Mouse (Mus musculus) common myeloid progenitor, adult 5-6 weeks (primary cell): ENCODE data around the gene Olfr1043. TPM values are rescaled to one million over a fixed set of nuclear protein-coding genes. Genes with fewer than 3 reads are reported as not detected.
A peak's percentile ranks its signal among the peaks of the same experiment; 100 is the strongest.

Experiments
- ATAC-seq: replicated peaks from 2 replicates; pipeline ENCODE4 v1.8.0; 2016; ENCODE audit warnings: low read depth, mild to moderate bottlenecking, moderate TSS enrichment, inconsistent platforms; ENCODE audit not compliant: poor library complexity, severe bottlenecking
- total RNA-seq: library from RNA; stranded (forward); fragments of 200-1000, 187-1606 nt; gene quantifications from 2 replicates; pipeline ENCODE4 v1.2.3, GENCODE M21; 2017

Gene Olfr1043
- total RNA-seq: not detected in 2 replicates

DNA sequence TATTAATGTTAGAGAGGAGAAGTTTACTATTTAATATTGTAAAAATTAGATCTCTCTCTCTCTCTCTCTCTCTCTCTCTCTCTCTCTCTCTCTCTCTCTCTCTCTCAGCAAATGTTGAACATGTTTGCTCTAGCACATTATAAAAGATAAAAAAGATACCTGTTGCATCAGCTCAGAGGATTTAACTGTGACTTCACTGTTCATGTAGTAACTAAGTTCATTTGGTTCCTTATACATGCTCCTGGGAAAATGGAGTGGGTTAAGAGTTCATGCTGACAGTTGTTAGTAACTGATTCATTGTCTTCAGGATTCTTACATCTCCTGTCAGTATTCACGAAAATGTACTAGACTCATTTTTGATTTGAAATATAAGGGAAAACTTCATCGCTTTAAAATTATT lies at the start of gene Olfr1043:
Gene Olfr1043 (minus strand): TSS at position 101 of the 400 bp plus-strand sequence.
- ATAC-seq: no peak

DNA sequence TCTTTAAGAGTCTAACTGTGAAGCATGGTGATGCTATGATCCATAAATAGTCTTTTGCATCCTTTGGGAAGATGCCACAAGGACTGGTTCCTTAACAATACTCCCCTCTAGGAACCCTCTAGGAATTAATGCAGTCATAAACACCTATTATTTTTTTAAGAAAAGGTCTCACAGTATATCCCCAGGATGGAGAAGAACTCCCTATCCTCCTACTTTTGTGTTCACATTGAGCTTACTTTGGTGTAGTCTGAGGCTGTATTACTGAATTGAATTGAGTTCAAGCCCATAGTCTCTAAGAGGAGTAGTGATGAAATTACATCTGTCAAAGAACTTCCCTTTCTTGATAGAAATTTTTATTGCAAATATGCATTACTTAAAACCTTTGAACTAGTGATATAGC lies 35.6 kb upstream of the Olfr1043 start, which contains the start of gene Olfr1045:
Gene Olfr1045 (minus strand): TSS at position 101 of the 400 bp plus-strand sequence.
- no peak for ATAC-seq

DNA sequence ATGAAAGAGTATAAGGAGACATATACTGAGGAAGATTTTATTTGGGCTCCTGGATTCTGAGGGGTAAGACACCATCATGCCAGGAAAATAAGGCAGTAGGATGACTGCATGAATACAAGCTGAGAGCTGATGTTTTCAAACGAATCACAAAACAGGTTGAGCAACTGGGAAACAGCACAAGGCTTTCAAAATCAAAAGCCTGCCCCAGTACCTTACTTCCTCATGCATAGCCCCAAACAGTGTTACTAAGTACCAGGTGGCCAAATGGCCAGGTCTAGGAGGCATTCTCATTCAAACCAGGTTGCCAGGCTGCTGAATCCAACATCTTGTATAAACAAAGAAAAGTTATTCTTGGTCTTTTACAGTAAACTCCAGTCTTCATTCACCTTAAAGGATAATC lies 28.5 kb upstream of the Olfr1043 start:
- no peak for ATAC-seq

DNA sequence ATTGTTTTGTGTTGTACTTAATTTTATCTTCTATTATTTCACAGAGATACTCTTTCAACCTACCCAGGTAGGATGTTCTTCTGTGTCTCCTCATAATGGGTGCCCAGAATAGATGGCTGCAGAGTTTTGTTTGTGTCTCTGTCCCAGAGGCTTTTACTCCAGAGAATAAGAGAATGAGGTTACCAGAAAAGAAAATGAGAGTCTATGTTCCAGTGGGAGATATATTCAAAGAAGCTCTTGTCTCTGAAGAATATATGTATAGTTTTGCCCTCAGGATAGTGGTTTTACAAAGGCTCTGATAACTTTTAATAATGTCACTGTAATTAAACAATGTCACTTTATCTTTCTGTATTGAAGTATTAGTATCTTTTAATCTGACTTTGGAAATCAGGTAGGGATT lies 18.3 kb upstream of the Olfr1043 start, which contains the start of gene Olfr52:
Gene Olfr52 (minus strand): TSS at position 101 of the 400 bp plus-strand sequence.
- no peak for ATAC-seq

DNA sequence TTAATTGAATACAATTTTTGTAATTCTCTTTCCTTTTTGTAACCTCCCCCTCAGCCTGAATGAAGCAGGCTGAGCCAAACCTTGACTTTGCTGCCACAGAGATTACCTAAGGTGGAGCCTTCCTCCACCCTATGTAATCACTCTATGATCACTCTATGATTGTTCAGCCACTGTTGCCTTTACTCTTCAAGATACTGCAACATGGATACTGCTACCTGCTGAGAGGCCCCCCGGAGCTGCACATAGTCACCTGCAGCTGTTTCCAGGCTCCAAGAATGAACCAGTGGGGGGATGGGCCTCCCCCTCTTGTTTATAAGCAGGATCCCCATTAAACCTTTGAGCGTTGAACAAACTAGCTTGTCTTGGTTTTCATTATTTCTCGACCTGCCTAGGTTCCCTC lies 12.6 kb upstream of the Olfr1043 start:
- ATAC-seq: no peak

DNA sequence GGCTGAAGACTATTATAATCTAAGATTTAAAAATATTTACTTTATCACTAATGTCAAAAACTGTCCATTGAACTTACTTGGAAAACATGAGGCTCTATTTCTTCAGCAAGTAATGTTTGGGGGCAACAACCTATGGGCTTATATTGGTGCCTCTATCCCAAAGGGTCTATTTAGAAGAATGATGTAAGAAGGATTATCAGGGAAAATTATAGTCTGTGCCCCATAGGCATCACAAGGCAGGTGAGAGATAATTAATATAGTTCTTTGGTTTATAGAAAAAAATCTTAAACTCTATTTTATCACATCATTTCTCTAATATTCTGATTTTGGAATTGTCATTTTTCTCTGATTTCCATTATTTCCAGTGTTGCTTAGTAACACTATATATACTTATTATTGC lies 10.4 kb upstream of the Olfr1043 start, which contains the start of gene Olfr1044:
Gene Olfr1044 (minus strand): TSS at position 101 of the 400 bp plus-strand sequence.
- no peak for ATAC-seq

DNA sequence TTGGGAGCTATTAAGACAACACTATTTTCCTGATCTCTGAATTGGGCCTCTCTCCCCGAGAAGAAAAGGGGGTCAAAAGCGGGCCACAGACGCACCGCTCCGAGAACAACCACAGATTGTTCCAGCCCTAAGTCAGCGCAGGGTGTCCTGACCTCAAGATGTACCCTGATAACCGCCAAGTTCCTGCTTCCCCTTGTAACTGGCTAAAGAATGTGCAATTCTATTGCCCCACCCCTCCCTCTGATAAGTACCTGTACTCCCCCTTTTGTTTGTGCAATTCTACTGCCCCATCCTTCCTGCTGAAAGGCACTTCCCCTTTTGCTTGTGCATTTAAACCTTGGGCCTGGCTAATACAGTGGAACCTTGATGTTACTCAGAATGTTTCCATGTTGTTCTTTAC lies 8.1 kb upstream of the Olfr1043 start:
- ATAC-seq: peak; percentile 88

DNA sequence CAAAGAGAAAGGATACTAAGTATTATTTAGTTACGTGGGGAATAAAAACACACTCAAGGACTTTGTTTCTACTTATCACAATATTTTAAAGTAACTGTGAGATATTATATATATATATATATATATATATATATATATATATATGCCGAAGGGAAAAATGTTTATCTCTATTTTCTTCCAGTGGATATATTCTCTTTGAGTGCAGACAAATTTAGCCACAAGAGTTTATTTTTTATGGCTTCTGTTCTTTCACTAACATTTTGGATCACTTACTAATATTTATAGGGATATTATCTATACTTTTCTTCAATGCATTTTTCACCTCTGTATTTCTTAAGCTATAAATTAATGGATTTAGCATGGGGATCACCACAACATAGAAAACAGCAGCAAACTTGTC lies 5.6 kb downstream of the Olfr1043 start, which contains the start of gene Olfr1042:
Gene Olfr1042 (minus strand): TSS at position 101 of the 400 bp plus-strand sequence.
- no peak for ATAC-seq

DNA sequence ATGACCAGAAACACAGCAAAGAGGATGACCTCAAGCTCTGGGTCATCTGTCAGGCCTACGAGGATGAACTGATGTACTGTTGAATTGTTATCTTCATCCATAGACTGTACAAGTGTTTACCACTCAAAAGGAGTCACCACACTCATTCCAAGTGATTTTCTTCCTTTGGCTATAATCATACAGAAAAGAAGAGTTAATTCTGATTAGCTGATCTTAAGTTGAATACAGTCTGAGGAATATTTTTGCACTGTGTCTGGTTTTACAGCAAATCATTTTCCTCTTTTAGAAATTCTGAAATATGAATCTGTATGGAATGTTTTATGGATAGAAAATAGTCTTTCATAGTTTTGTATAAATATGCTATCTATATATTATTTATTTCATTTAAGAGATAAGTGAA lies 20.7 kb downstream of the Olfr1043 start, which contains the start of gene Olfr1040:
Gene Olfr1040 (minus strand): TSS at position 101 of the 400 bp plus-strand sequence.
- no peak for ATAC-seq

DNA sequence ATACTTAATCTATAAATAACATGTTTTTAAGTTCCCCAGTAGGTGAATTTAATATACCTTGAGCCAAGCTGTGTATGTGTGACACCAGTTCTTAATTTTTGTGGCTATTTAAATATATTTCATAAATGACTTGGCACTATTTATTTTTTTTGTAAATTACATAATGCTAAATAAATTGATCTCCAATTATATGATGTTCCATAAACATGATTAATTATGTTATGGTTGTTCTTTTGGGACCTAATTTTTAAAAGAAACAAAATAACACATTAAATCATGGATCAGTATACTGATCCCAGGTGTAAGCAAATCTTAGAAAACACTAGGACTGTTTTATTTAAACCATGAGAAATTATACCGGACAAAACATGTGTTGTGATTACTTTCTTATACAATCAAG lies 31.5 kb downstream of the Olfr1043 start, which contains the start of gene Olfr1039:
Gene Olfr1039 (minus strand): TSS at position 101 of the 400 bp plus-strand sequence.
- ATAC-seq: no peak

Other genes with a start within 250 kb of the Olfr1043 start
- gene Olfr1026, start 246.0 kb downstream of the Olfr1043 start, total RNA-seq: not detected in 2 replicates
- not detected in 2 replicates for gene Olfr1028, start 217.1 kb downstream of the Olfr1043 start, total RNA-seq
- not detected in 2 replicates for gene Olfr1029, start 193.6 kb downstream of the Olfr1043 start, total RNA-seq
- gene Olfr1030, start 188.2 kb downstream of the Olfr1043 start, total RNA-seq: not detected in 2 replicates
- not detected in 2 replicates for gene Olfr1031, start 177.2 kb downstream of the Olfr1043 start, total RNA-seq
- not detected in 2 replicates for gene Olfr1032, start 162.0 kb downstream of the Olfr1043 start, total RNA-seq
- gene Olfr1033, start 146.9 kb downstream of the Olfr1043 start, total RNA-seq: 0.18 TPM in 1 of 2 replicates, not detected in the other
- not detected in 2 replicates for gene Olfr1034, start 121.7 kb downstream of the Olfr1043 start, total RNA-seq
- not detected in 2 replicates for gene Olfr1036, start 93.5 kb downstream of the Olfr1043 start, total RNA-seq
- not detected in 2 replicates for gene Olfr1037, start 80.1 kb downstream of the Olfr1043 start, total RNA-seq
- gene Olfr1039, start 31.6 kb downstream of the Olfr1043 start, total RNA-seq: not detected in 2 replicates
- not detected in 2 replicates for gene Olfr1040, start 20.8 kb downstream of the Olfr1043 start, total RNA-seq
- gene Olfr1042, start 5.7 kb downstream of the Olfr1043 start, total RNA-seq: not detected in 2 replicates
- gene Olfr1044, start 10.3 kb upstream of the Olfr1043 start, total RNA-seq: not detected in 2 replicates
- gene Olfr52, start 18.2 kb upstream of the Olfr1043 start, total RNA-seq: not detected in 2 replicates
- gene Olfr1045, start 35.5 kb upstream of the Olfr1043 start, total RNA-seq: not detected in 2 replicates
- not detected in 2 replicates for gene Olfr1046, start 51.8 kb upstream of the Olfr1043 start, total RNA-seq
- gene Olfr1047, start 63.9 kb upstream of the Olfr1043 start, total RNA-seq: not detected in 2 replicates
- gene Olfr1048, start 72.8 kb upstream of the Olfr1043 start, total RNA-seq: not detected in 2 replicates
- gene Olfr1049, start 90.8 kb upstream of the Olfr1043 start, total RNA-seq: not detected in 2 replicates
- gene Olfr1051, start 111.6 kb upstream of the Olfr1043 start, total RNA-seq: not detected in 2 replicates
- not detected in 2 replicates for gene Olfr1052, start 124.9 kb upstream of the Olfr1043 start, total RNA-seq
- gene Olfr1053, start 147.8 kb upstream of the Olfr1043 start, total RNA-seq: not detected in 2 replicates
- gene Olfr1054, start 167.9 kb upstream of the Olfr1043 start, total RNA-seq: not detected in 2 replicates
- not detected in 2 replicates for gene Olfr1055, start 182.8 kb upstream of the Olfr1043 start, total RNA-seq
- gene Olfr1056, start 194.9 kb upstream of the Olfr1043 start, total RNA-seq: not detected in 2 replicates
- gene Olfr1057, start 210.9 kb upstream of the Olfr1043 start, total RNA-seq: not detected in 2 replicates
- gene Olfr1058, start 221.0 kb upstream of the Olfr1043 start, total RNA-seq: not detected in 2 replicates
- not detected in 2 replicates for gene Olfr1061, start 246.5 kb upstream of the Olfr1043 start, total RNA-seq